Mouse (Mus musculus) bone marrow macrophage, adult 2 months (primary cell): Measurements from ENCODE around the gene Mrpl58.

Source experiments
- CTCF ChIP-seq: IDR thresholded peaks from 2 replicates; pipeline ENCODE4 v1.5.1; 2012; ENCODE audit warnings: low read depth, mild to moderate bottlenecking, low read length, moderate library complexity
- POLR2A ChIP-seq: IDR thresholded peaks from 2 replicates; pipeline ENCODE4 v1.6.1; 2012; ENCODE audit warnings: mild to moderate bottlenecking, low read depth, low read length, borderline replicate concordance

DNA sequence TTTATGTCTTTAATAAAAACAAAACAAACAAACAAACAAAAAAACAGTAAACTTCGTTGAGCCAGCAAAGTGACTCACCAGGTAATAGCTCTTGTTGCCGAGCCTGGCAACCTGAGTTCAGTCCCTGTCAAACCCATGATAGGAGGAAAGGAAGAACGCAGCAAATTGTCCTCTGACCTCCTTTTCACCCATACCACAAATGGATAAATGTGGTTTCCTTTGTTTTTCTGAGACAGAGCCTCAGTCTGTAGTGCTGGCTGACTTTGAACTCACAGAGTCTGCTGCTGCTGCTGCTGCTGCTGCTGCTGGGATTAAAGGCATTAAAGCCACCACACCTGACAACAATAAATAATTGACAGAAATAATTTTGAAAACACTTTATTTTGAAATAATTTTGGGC is 19.5 kb downstream of the Mrpl58 start:
- TF ChIP-seq CTCF, result no peak
- TF ChIP-seq POLR2A, result no peak
